Mouse (Mus musculus): ENCODE data around the gene Zfp282.
"Not testable (repeated sequence)": the region's sequence is repeated elsewhere in the genome, so short reads cannot be mapped to it uniquely, and the experiment has no call there.

The Zfp282 gene

DNA sequence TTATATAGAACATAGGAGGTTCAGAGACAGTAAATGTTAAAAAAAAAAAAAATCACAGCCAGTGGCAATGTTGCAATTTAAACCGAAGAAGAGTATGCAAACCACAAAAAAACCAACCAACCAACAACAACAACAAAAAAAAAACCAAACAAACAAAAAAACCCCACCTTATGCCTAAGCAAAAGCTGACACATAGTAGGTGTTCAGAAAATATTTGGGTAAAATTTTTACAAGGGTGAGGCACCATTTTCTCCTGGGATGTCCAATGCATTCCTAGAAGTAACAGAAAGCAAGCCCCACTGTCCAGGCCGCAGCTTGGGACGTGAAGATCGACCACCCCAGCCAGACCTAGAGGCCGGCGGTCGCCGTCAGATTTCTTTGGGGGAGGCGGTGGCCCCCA, at the start of gene Zfp282:
Gene Zfp282, plus strand, starts transcription at position 147 of the 400 bp plus-strand sequence.
- in situ Hi-C loops (cut with MboI) = no loop called here

DNA sequence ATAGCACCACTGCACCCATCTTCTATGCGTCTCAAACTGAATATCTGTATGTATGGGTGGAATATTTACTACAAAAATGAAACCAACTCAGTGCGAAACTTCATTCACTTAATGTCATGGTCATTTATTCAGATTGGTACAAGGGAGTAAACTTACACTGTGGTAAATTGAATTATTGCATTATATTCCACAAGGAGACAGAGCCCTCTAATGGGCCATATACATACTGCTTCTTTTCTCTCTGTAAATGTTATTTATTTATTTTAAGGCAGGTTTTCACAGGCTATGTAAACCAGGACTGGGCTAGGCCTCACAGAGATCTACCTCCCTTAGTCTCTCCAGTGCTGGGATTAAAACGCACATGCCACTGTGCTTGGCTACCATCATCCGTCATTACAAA, 49.5 kb upstream of the Zfp282 start:
- in situ Hi-C loops (cut with MboI) = no loop called here

DNA sequence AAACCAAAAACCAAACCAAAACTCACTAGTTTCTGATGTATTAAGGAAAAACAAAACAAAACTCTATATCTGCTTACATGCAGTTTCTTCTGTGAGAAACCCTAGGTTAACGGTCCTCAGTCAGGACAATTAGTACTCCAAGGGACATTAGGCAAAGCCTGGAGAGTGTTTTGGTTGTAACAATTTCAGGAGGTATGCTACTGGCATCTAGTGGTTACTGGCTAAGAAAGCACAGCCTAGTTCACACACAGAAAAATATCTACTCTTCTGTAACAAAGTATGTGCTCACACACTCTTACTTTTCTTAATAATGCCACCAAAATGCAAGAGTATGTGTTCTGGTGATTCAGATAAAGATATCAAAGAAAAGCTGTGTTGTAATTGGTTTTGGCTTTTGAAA, 48.1 kb upstream of the Zfp282 start:
- in situ Hi-C loops (cut with MboI) = no loop called here

DNA sequence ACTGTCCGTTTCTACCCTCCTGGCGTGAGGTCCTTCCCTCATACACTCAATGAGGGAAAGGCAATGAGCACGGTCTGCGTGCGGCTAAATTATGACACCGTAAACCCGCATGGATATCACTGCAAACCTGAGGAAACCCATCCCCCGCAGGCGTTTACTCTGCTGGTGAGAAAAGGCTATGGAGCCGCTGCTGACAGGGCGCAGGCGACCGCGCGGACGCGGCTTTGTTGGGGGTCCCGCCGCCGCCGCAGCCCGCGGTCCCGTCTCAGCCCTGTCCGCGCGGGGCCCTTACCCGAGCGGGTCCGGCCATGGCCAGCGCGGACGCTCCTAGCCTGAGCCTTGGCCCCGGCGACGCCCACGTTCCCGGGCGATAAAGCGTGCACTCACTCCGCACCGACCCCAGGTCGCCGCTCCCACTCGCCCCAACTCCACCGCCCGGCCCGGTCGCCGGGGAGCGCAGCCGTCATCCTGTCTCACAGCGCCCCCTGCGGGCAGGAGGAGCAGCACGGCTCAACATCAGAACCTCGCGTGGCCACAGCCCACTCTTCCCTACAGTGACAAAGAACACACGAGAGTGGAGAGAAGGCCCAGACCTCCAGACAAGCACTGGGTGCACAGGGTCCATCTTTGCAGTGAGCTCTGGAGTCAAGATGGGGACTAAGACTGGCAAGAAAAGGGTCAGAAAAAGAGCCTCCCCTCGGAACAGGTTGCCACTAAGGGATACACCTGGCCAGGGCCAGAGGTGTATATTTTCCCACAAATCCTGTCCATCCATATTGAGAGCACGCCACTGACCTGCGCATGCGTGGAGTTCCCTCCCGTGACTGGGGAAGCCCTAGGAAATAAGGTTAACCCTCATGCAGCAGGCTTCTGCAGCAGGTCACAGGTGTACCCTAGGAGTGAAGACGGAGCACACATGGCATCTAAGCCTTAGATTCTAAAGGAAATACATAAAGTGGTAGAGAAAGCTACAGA, 46.6 kb upstream of the Zfp282 start, which contains the start of gene Zfp786:
Gene Zfp786, minus strand, starts transcription at position 764 of the 975 bp plus-strand sequence.
- in situ Hi-C loops (cut with MboI) = loop anchor here (10.0 kb wide), 1 partner anchor 46 kb away; no protein-coding TSS in a partner anchor

DNA sequence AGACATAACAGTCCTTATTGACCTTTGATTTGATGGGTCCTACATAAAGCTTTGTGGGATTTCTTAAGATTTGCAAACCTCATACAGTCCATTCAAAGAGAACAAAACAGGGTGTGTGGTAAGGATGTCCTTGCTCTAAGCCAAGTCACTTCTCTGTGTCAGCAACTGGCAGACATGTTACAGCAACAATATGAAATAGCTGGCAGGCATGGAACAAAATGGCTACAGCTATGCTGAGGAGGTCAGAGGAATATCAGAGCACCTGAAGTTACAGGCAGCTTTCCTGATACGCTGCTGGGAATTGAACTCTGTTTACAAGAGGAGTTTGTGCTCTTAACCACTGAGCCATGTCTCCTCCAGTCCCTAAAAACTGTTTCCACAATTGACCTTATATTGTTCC, 44.8 kb upstream of the Zfp282 start:
- in situ Hi-C loops (cut with MboI) = loop anchor here (10.0 kb wide), 1 partner anchor 47 kb away; no protein-coding TSS in a partner anchor

DNA sequence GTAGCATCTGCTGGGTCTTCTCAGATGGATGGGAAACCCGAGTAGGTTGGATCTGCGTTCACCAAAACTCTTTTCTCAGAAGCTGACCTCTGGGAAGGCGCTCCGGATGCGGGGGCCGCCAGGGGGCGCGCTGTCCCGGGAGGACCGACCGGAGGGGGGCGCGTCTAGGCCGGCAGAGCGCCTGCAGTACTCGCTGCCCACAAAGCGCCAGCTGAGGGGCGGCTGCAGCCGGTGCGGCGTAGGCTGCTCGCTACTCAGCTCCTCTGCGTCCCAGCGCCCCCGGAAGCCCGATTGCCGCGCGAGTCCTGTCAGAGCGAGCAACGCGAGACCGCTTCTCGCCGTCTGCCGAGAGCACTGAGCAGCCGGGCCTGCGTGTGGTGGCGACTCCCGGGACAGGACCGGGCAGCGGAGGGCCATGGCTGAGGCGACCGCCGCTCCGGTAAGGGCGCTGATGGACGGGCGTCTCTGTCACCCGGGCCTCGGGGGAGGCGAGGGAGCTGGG, 41.5 kb upstream of the Zfp282 start, which contains the start of gene Zfp398:
Gene Zfp398, plus strand, starts transcription at position 180 of the 502 bp plus-strand sequence.
- in situ Hi-C loops (cut with MboI) = loop anchor here (10.0 kb wide), 1 partner anchor 51 kb away; no protein-coding TSS in a partner anchor

DNA sequence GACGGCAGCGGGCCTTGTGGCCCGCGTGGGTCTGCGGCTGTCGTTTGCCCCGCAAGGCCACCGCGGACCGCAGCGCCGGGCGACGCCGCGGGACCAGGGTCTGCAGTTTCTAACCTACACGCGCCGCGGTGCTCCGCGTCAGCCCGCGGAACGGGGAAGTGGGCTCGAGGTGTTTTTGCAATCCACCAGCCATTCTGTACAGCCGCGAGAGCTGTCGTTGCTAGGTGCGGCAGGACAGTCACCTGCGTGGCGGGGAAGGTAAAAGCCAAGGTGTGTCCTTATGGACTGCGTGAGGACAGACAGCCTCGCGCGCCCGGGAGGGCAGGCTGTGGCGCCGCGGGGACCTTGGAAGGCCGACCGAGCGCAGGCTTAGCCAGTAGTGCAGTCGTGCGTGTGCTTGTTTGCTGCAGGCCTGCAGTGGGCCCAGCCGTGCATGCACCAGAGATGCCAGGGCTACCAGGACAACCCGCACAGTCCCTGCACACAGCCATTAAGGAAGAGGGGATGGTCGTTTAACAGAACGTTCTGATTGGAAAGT, 41.0 kb upstream of the Zfp282 start:
- in situ Hi-C loops (cut with MboI) = loop anchor here (10.0 kb wide), 1 partner anchor 51 kb away; no protein-coding TSS in a partner anchor

DNA sequence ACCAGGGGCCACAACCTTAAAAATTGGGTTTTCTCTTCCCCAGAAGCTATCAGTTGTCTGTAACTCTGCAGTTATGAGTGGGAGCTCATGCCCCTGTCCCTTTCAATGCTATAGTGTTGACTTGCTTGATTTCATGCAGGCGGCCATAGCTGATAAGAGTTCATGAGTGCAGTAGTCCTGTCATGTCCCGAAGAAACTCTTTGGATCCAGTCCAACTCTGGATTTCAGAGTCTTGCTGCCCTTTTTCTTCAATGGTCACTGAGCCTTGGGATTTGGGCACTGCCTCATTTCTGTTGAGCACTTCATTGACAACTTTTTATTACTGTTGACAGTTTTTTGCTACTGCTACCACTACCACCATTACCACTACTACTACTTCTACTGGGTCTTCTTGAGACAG, 39.4 kb upstream of the Zfp282 start:
- in situ Hi-C loops (cut with MboI) = loop anchor here (10.0 kb wide), 1 partner anchor 53 kb away; no protein-coding TSS in a partner anchor

DNA sequence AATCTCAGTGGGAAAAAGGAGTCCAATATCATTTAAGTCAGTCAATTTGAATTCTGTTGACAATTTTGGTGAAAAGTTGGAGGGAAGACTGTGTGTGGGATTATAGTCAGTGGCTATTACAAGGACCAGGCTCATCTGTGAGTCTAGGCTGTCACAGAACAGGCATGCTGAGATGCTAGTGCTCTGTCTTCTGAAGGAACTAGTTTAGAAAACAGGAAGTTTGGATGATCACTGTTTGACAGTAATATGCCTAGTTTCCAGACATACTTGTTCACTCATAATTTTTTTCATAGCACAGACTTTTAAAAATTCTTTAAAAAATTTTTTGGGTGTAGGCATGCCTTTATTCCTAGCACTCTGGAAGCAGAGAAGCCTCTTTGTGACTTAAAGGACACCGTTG, 35.9 kb upstream of the Zfp282 start:
- in situ Hi-C loops (cut with MboI) = no loop called here

DNA sequence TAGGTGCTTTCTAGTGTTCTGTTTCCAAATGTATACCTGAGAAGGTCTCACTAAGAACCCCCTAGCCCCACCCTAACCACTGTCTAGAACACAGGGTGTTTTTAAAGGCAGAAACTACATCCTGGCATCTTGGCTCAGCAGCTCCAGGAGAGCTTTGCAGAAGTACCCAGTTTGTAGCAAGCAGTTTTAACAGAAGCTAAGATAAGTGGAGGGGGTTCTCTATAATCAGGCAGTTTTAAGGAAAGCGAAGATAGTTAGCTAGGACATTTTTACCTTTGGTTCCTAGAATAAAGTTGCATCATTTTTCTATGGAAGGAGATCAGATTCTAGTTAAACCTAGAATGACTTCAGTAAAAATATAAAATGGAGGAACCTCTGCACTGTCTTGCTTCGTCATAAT, 35.2 kb upstream of the Zfp282 start:
- in situ Hi-C loops (cut with MboI) = no loop called here

DNA sequence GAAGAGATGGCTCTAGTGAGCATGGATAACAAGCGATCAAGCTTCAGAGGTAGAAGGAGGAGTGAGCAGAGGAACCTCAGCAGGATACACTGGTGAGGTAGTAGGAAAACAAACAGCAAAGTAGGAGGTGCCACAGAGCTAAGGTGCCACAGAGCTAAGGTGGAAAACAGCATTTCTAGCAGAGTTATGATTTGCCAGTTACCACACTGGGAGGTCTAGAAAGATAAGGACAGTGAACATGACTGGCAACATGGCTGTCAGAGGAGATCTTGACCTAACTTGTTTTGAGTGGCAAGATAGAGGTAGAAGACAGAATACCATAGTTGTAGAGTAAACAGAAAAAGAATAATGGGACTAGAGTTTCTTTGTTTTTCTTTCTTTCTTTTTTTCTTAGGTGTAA, 34.7 kb upstream of the Zfp282 start:
- in situ Hi-C loops (cut with MboI) = no loop called here

DNA sequence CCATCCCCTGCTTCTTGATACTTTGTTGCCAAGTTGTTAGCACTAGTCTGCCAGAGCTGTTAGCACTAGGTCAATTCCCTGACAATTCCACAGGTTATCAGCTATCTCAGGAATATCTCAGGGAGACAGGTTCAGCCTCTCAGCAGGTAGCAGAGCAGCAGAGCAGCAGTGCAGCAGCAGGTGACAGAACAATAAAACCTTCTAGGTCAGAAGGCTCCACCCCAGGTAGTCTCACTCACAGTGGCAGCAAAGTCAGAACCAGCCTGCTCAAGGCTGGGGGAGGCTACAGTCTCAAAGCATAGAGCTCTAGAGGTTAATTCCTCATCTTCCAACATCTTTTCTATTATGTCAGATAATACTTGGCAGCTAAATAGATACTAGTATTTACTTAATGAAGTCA, 31.2 kb upstream of the Zfp282 start:
- in situ Hi-C loops (cut with MboI) = no loop called here

DNA sequence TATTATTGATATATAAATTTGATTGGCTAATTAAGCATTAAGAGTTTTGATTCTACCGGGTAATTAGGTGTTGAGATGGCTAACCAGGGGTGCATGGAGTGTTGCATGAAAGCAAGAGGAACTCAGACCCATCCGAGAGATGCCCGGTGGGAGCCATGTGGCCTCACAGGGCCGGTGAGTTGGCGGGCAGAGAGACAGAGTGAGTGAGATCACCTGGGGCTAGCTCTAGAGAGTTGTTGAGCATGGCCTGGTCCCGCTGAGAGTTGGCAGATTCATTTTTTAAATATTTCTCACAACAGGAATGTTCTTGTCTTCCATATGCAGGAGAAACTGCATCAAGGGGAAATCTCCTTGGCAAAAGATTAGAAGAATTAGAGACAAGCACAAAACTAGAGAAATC, 19.8 kb upstream of the Zfp282 start:
- in situ Hi-C loops (cut with MboI) = no loop called here

DNA sequence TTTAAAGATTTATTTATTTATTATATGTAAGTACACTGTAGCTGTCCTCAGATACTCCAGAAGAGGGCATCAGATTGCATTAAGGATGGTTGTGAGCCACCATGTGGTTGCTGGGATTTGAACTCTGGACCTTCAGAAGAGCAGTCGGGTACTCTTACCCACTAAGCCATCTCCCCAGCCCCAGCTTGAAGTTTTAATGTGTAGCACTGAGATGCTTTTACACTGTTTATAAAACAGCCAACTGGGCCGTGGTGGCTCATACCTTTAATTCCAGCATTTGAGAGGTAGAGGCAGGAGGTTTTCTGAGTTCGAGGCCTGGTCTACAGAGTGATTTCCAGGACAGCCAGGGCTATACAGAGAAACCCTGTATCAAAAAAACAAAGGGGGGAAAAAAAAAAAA, 19.3 kb upstream of the Zfp282 start:
- in situ Hi-C loops (cut with MboI) = not testable (repeated sequence)

DNA sequence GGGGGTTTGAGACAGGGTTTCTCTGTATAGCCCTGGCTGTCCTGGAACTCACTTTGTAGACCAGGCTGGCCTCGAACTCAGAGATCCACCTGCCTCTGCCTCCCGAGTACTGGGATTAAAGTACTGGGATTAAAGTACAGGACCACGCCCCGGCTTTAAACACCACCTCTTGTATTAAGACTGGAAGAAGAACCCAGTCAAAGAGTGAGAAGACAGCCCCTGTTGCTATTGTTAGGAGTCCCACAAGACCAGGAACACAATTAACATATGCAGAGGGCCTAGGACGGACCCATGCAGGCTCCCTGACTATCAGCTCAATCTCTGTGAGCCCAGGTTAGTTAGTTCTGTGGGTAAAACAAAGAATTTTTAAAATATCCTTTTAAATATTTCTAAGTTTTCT, 4.7 kb upstream of the Zfp282 start:
- in situ Hi-C loops (cut with MboI) = no loop called here

DNA sequence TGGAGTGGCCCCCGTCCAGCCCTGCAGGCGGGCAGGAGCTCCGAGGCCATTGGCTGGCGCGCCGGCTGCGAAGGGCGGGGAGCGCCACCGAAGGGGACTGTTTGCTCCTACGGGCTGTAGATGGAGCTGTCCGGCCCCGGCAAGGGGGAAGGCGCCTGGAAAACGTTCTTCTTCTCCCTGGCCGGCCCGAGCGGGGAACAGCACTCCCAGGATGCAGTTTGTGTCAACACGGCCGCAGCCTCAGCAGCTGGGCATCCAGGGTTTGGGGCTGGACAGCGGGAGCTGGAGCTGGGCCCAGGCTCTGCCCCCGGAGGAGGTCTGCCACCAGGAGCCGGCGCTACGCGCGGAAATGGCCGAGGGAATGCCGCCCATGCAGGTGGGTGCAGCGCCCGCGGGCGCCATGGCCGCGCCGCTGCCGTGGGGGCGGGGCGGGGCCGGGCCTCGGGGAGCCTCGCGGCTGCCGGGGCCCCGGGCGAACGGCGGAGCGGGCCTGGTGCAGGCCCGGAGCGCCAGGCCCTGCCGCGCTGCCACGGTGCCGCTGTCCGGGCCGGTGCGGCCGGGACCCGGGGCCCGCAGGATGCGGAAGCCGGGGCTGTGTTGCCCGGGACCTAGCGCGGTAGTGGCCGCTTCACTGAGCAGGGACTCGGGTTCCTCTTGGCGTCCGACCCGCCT, 593 bp downstream of the Zfp282 start:
- in situ Hi-C loops (cut with MboI) = no loop called here

DNA sequence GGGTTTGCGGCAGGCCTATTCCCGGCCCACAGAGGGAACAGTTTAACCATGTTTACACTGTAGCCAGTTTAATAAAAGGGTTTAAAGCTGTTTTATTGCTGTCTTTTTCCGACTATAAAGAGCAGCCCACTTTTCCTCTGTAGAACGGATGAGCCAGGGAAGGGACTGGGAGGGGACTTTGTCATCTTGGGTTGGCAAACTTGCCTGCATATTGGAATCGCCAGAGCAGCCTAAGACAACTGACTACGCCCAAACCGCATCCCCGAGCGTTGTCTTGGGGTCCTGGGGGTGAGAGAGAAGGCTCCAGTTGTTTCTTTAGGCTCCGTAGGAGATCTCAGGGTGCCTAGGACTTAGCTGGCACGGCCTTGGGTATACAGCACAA, 1.1 kb downstream of the Zfp282 start:
- in situ Hi-C loops (cut with MboI) = no loop called here

DNA sequence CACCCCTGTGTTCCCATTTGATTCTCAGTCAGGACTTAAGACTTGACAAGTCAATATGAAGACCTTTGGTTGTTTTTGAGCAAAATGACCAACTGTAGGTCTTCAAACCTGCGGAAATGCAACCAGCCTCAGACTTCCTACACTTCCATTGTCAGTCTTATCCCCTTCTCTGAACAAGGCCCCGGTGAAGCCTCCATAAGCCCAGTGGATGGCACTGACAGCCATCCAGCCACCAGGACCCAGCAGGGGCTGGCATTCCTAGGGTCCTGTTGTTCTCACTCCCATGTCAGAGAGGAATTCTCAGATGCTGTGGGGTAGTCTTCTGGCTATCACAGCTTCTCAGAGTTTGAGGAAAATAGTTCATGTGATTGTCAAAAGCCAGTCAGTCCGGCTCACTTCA, 1.6 kb downstream of the Zfp282 start:
- in situ Hi-C loops (cut with MboI) = no loop called here

DNA sequence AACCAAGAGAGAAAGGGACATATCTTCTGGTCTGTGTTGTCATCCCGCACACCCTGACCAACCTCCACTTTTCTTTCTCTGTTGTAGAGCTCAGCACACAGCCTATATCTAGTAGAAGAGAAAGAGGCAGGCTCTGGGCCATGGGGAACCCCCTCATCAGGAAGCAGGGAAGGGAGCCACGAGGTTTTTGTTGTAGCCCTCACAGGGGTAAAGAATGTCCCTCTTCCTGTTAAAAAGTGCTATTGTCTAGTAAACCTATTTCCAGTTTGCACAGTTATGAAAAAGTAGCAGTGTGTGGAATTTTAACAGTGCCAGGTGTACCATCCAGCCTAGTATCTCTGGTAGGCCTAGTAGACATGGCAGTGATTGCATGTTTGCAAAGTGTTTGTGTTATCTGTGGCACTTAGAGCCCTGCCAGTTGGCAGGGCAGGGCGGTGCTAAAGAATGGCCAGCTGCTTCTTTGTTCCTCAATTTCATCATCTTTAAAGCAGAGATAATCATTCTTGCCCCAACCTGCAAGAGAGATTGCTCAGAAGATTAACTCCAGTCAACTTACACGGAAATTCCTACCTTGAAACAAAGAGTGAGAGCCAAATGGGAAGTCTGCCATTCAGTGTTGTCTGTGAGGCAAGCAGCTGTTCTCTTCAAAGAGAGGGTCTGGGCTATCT, 2.2 kb downstream of the Zfp282 start:
- in situ Hi-C loops (cut with MboI) = no loop called here

DNA sequence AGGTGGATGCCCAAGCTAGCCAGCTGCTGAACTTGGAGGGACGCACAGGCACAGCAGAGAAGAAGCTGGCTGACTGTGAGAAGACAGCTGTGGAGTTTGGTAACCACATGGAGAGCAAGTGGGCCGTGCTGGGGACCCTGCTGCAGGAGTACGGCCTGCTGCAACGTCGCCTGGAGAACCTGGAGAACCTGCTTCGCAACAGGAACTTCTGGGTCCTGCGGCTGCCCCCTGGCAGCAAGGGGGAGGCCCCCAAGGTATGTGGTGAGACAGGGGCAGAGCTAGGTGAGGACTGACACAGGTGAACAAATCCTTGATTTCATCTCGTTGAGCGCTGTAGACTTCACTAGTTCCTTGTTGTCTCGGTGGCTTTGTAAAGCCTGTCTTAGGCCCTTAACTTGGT, 3.2 kb downstream of the Zfp282 start:
- in situ Hi-C loops (cut with MboI) = no loop called here

DNA sequence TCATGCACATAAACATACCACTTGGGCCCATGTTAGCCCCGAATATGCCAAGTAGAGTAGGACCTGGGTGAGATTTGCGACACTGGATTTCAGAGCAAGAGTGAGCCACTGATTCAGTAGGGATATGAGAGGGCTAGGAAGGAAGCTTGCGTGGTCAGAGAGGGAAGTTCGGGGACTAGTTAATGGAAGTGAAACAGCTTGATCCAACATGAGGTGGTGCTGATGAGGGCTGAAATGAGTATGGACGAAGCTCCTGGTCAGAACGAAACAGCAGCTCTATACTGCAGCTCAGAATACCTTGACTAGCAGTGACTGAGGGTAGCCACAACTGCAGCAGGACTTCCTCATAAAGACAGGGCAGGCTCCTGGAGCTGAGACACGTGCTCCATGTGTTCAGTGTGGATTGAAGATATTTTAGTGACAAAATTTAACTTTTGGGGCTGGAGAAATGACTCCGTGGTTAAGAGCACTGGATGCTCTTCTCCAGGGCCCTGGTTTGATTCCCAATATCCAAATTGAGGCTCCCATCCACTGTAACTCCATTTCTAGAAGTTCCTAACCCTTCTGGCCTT, 11.9 kb downstream of the Zfp282 start:
- in situ Hi-C loops (cut with MboI) = no loop called here
